Mouse (Mus musculus) liver, embryonic 14.5 days (tissue): ENCODE data around the gene Papln.

ENCODE experiments used
- CTCF ChIP-seq: IDR thresholded peaks from 2 replicates; pipeline ENCODE4 v1.5.1; 2016; ENCODE audit warnings: antibody characterized with exemption, low read depth, control low read depth
- EP300 ChIP-seq: IDR thresholded peaks from 2 replicates; pipeline ENCODE4 v1.6.1; 2016; ENCODE audit warnings: antibody characterized with exemption, low read depth

- TF ChIP-seq CTCF = no peak
- no peak for TF ChIP-seq EP300
Measured at GRCm38 (mm10) chr12:83798313-83798712, 34.9 kb downstream of the Papln start.
